Mouse (Mus musculus) CH12F3 (cell line): Measurements from ENCODE around the gene Zfp11.
"Not testable (repeated sequence)": the region's sequence is repeated elsewhere in the genome, so short reads cannot be mapped to it uniquely, and the experiment has no call there.

ENCODE experiments used
- in situ Hi-C: fragments of 300-500 bp; cut with MboI; formaldehyde crosslinking; loops from 2 replicates; pipeline ENCODE4 v1.14.3; 2020; ENCODE audit warnings: low sequenced_read_pairs

Gene Zfp11

GRCm38 (mm10) chr5:129620600-129620999 is 49.3 kb downstream of the Zfp11 start:
- in situ Hi-C loops: not testable (repeated sequence)

- in situ Hi-C loops: no loop called here
Measured at GRCm38 (mm10) chr5:129611060-129611459, 58.8 kb downstream of the Zfp11 start.

- in situ Hi-C loops: no loop called here
Measured at GRCm38 (mm10) chr5:129607476-129607875, 62.4 kb downstream of the Zfp11 start.
